Mouse (Mus musculus) brown adipose tissue, adult 24 weeks (tissue): ENCODE data around the gene Bmp4. TPM values are rescaled to one million over a fixed set of nuclear protein-coding genes. Genes with fewer than 3 reads are reported as not detected.

ENCODE experiments used
- H3K27ac ChIP-seq: fragments of 200-500 bp; replicated peaks from 2 replicates; pipeline ENCODE4 v1.5.1; 2012; ENCODE audit warnings: low read depth, mild to moderate bottlenecking, low read length
- H3K4me1 ChIP-seq: fragments of 200-500 bp; 2 replicates; pipeline ENCODE4 v1.6.1; 2012; ENCODE audit warnings: low read length, mixed read lengths; ENCODE audit not compliant: control insufficient read depth, insufficient read depth, insufficient read length
- H3K4me3 ChIP-seq: fragments of 200-500 bp; 2 replicates; pipeline ENCODE4 v1.5.1; 2012; ENCODE audit warnings: low read depth, mild to moderate bottlenecking, low read length, moderate library complexity; ENCODE audit not compliant: insufficient read depth
- polyA plus RNA-seq: library from polyadenylated mRNA; stranded (reverse); fragments of >200 nt; gene quantifications from 2 replicates; pipeline ENCODE4 v1.2.4, GENCODE M21; 2012; ENCODE audit not compliant: missing spikeins, insufficient read depth, insufficient read length

The Bmp4 gene
- polyA plus RNA-seq, 1 experiment, result not detected

- H3K4me3 ChIP-seq, result no peak overlapping the region
- no peaks in the 10 kb centered on the region for H3K4me1 ChIP-seq
- H3K27ac ChIP-seq, result no peak overlapping the region
These were observed 27.3 kb downstream of the Bmp4 start for GRCm38 (mm10) chr14:46363209-46363608.

- no peak overlapping the region for H3K4me3 ChIP-seq
- H3K4me1 ChIP-seq, result no peaks in the 10 kb centered on the region
- no peak overlapping the region for H3K27ac ChIP-seq
These were observed 32.8 kb downstream of the Bmp4 start for GRCm38 (mm10) chr14:46357696-46358095.

- H3K4me1 ChIP-seq, result no peaks in the 10 kb centered on the region
- no peak overlapping the region for H3K27ac ChIP-seq
- no peak overlapping the region for H3K4me3 ChIP-seq
These were observed 33.2 kb downstream of the Bmp4 start for GRCm38 (mm10) chr14:46357286-46357685.

DNA sequence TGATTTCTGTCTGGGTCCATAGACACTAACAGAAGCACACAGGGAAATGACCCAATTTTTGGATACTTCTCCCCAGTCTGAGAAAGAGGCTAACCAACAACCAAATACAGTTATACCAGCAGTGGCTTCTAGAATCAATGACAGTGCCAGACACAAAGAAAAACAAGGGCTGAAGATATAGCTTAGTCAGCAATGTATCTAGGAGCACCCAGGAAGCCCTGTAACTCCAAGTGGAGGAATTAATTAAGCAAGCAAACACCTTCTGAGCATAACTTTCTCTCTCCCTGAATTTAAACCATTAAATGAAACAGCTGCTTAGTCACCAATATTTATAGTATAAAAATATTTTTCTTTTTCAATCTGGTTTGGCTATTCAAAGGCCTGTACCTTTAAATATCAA is 45.7 kb downstream of the Bmp4 start:
- H3K4me3 ChIP-seq, result no peak overlapping the region

DNA sequence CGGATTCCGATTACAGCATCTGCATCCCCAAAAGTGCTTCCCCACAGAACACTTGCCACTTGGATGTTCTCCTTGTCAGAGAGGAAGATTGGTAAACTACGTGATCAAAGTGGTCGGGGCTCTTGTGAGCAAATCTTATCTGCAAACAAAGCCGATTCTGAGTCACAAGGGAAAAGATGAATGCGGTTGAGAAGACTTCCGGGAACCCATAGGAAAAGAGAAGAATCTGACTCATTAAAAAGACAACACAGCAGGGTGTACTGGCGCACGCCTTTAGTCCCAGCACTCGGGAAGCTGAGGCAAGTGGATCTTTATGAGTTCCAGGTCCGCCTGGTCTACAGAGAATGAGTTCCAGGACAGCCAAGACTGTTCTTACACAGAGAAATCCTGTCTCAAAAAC is 51.7 kb downstream of the Bmp4 start:
- Histone ChIP-seq H3K4me3 (no peak overlapping the region), H3K4me1 (no peaks in the 10 kb centered on the region), H3K27ac (no peak overlapping the region)

More for the DNA sequence above, 45.7 kb downstream of the Bmp4 start:
- Histone ChIP-seq H3K27ac (no peak overlapping the region), H3K4me1 (no peaks in the 10 kb centered on the region)

Other genes with a start within 250 kb of the Bmp4 start
- not detected in 2 replicates for gene Gm15217, start 11.3 kb downstream of the Bmp4 start, polyA plus RNA-seq